Mouse (Mus musculus): Measurements from ENCODE around the gene Jak3. TPM values are rescaled to one million over a fixed set of nuclear protein-coding genes. Genes with fewer than 3 reads are reported as not detected.
A peak's percentile ranks its signal among the peaks of the same experiment; 100 is the strongest.

The Jak3 gene
- polyA plus RNA-seq, 1 experiment from 2014 or later = 4.6 TPM

DNA sequence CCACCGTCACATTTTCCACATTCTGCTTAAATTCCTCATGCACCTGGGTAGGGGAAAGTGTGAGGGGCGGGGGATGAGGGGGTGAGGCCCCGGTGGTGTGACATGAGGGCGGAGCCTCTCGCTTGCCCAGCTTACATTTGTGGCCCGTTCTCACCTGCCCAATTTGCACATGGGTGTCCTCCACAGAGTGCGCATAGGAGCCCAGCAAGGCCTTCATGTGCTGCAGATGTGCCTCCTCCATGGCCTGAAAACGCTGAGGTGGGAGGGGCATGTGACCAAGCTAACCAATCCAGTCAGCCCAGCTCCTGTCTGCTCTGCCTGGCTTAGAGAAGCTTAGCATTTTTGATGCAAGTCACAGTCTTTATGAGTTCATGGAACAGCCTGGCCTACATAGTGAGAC is 39.4 kb downstream of the Jak3 start:
- Histone ChIP-seq H3K4me2 (replicated peaks; ENCODE audit: low read depth) (no peak overlapping the region), H3K4me3 (ENCODE audit: low read depth, low read length) (no peak overlapping the region), H3K27me3 (ENCODE audit: control insufficient read depth, insufficient read depth, low read length) (no peaks in the 10 kb centered on the region), H3K9ac (ENCODE audit: low read length) (no peak overlapping the region), H3K27ac (replicated peaks) (no peak overlapping the region), H3K9me3 (ENCODE audit: control insufficient read depth, low read length) (no peaks in the 10 kb centered on the region), H3K4me1 (replicated peaks; ENCODE audit: control insufficient read depth, insufficient read depth) (no peaks in the 10 kb centered on the region), H3K36me3 (ENCODE audit: control insufficient read depth, insufficient read depth, low read length) (no peaks in the 10 kb centered on the region)
- no peak for ATAC-seq (ENCODE audit: low FRiP score, low TSS enrichment)
- no peak for DNase-seq (ENCODE audit: low spot score)
- TF ChIP-seq EP300 (optimal IDR thresholded peaks at IDR 0.05) = no peak
- no peak for TF ChIP-seq CTCF (IDR thresholded peaks at IDR 0.05; ENCODE audit: low read depth)
- WGBS = 31% methylated on average over 8 of the region's 8 CpGs

DNA sequence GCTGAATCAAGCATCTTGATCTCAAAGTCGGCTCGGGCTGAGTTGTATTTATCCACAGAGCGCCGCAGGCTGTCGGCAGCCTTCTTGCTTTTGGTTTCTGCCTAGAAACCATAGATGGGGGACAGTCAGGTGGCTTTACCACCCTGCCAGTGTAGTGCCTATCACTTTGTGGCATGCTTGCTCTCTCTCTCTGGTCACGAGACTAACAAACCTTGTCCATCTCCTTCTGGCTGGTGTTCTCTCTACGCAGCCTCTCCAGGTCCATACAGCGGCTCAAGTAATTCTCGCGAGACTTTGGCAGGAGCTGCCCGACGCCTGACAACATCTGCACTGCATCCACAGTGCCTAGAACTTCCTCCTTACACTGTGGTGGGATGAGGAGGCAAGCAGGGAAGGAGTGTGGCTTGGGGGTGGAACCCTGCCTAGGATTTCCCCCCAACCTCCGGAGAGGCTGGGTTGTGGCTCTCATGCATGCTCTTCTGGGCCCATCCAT is 40.5 kb downstream of the Jak3 start:
- no peak overlapping the region for H3K9ac ChIP-seq (ENCODE audit: low read length)
- no peak overlapping the region for H3K27ac ChIP-seq (replicated peaks)
- DNase-seq (ENCODE audit: low spot score) (no peak), ATAC-seq (ENCODE audit: low FRiP score, low TSS enrichment) (no peak)
- 79% methylated on average over 13 of the region's 13 CpGs for WGBS
- no peak for TF ChIP-seq EP300 (optimal IDR thresholded peaks at IDR 0.05)
- no peak for TF ChIP-seq CTCF (IDR thresholded peaks at IDR 0.05; ENCODE audit: low read depth)
- no peaks in the 10 kb centered on the region for H3K9me3 ChIP-seq (ENCODE audit: control insufficient read depth, low read length)
- no peaks in the 10 kb centered on the region for H3K27me3 ChIP-seq (ENCODE audit: control insufficient read depth, insufficient read depth, low read length)
- H3K4me2 ChIP-seq (replicated peaks; ENCODE audit: low read depth) = no peak overlapping the region
- no peak overlapping the region for H3K4me3 ChIP-seq (ENCODE audit: low read depth, low read length)
- H3K4me1 ChIP-seq (replicated peaks; ENCODE audit: control insufficient read depth, insufficient read depth) = no peaks in the 10 kb centered on the region
- no peaks in the 10 kb centered on the region for H3K36me3 ChIP-seq (ENCODE audit: control insufficient read depth, insufficient read depth, low read length)

DNA sequence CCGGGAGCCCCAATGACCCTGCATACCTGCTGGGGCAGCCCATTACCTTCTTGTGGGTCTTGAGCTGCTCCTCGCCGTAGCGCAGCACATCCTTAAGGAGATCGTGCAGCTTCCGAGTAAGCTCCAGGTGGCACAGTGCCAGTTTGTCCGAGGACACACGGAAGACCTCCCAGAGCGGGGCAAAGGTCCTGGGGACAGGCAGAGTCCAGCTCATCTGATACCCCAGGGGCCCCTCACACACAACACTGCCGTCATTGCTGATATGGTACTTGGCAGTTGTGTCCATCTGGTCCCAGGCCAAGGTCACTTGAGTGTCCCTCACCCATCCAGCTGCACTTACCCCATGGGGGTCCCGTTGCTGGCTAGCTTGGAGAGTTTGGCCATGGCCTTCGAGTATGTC is 41.0 kb downstream of the Jak3 start:
- no peak overlapping the region for H3K4me2 ChIP-seq (replicated peaks; ENCODE audit: low read depth)
- H3K4me1 ChIP-seq (replicated peaks; ENCODE audit: control insufficient read depth, insufficient read depth) = no peaks in the 10 kb centered on the region
- no peak for DNase-seq (ENCODE audit: low spot score)
- H3K9me3 ChIP-seq (ENCODE audit: control insufficient read depth, low read length) = no peaks in the 10 kb centered on the region
- no peak overlapping the region for H3K27ac ChIP-seq (replicated peaks)
- TF ChIP-seq CTCF (IDR thresholded peaks at IDR 0.05; ENCODE audit: low read depth) = no peak
- no peak for TF ChIP-seq EP300 (optimal IDR thresholded peaks at IDR 0.05)
- H3K36me3 ChIP-seq (ENCODE audit: control insufficient read depth, insufficient read depth, low read length) = no peaks in the 10 kb centered on the region
- no peak for ATAC-seq (ENCODE audit: low FRiP score, low TSS enrichment)
- H3K9ac ChIP-seq (ENCODE audit: low read length) = no peak overlapping the region
- WGBS = 68% methylated on average over 12 of the region's 12 CpGs
- H3K27me3 ChIP-seq (ENCODE audit: control insufficient read depth, insufficient read depth, low read length) = no peaks in the 10 kb centered on the region
- H3K4me3 ChIP-seq (ENCODE audit: low read depth, low read length) = no peak overlapping the region

DNA sequence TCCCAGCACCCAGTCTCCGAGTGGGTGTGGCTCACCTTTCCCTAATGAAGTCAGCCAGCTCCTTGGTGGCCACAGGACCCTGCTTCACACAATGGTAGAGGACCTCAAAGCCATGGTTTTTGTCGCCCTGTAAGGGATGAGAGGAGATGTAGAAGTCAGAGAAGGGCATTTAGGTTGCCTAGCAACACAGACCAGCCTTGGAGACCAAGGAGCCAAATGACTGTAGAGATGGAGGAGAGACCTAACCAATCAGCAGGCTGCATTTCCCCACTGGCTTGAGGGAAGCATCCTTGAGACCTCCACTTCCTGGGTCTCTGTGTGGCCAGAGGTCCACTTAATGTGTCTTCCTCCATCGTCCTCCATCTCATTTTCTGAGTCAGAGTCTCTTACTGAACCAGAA is 42.2 kb downstream of the Jak3 start:
- Histone ChIP-seq H3K27ac (replicated peaks) (no peak overlapping the region), H3K4me3 (ENCODE audit: low read depth, low read length) (no peak overlapping the region), H3K4me2 (replicated peaks; ENCODE audit: low read depth) (no peak overlapping the region), H3K9ac (ENCODE audit: low read length) (no peak overlapping the region), H3K9me3 (ENCODE audit: control insufficient read depth, low read length) (no peaks in the 10 kb centered on the region), H3K36me3 (ENCODE audit: control insufficient read depth, insufficient read depth, low read length) (no peaks in the 10 kb centered on the region), H3K27me3 (ENCODE audit: control insufficient read depth, insufficient read depth, low read length) (no peaks in the 10 kb centered on the region), H3K4me1 (replicated peaks; ENCODE audit: control insufficient read depth, insufficient read depth) (no peaks in the 10 kb centered on the region)
- DNase-seq (ENCODE audit: low spot score) (no peak), ATAC-seq (ENCODE audit: low FRiP score, low TSS enrichment) (no peak)
- WGBS = 42% methylated on average over 3 of the region's 3 CpGs
- TF ChIP-seq EP300 (optimal IDR thresholded peaks at IDR 0.05) (no peak), CTCF (IDR thresholded peaks at IDR 0.05; ENCODE audit: low read depth) (no peak)

DNA sequence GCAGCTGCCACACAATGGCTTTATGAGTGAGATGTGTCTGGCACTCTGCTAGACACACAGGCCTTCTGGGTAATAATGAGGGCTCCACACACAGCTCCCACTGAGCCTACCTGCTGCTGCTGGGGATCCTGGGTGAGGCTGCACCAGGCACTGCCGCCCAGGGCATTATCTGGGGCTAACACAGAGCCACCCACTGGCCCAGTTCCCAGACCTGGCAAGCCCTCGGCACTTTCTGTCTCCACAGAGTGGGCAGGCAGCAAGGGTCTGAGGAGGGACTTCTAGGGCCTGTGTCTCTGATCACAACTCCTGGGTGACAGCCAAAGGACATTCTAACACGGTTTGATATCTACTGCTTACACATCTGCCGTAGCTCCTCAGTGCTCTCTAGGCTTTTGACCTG is 43.1 kb downstream of the Jak3 start:
- H3K36me3 ChIP-seq (ENCODE audit: control insufficient read depth, insufficient read depth, low read length) = no peaks in the 10 kb centered on the region
- peak; percentile 33 for ATAC-seq (ENCODE audit: low FRiP score, low TSS enrichment)
- no peak overlapping the region for H3K27ac ChIP-seq (replicated peaks)
- DNase-seq (ENCODE audit: low spot score) = peak; percentile 61
- H3K4me3 ChIP-seq (ENCODE audit: low read depth, low read length) = no peak overlapping the region
- no peaks in the 10 kb centered on the region for H3K9me3 ChIP-seq (ENCODE audit: control insufficient read depth, low read length)
- no peak for TF ChIP-seq EP300 (optimal IDR thresholded peaks at IDR 0.05)
- TF ChIP-seq CTCF (IDR thresholded peaks at IDR 0.05; ENCODE audit: low read depth) = no peak
- WGBS = 43% methylated on average over 4 of the region's 4 CpGs
- no peaks in the 10 kb centered on the region for H3K4me1 ChIP-seq (replicated peaks; ENCODE audit: control insufficient read depth, insufficient read depth)
- no peak overlapping the region for H3K4me2 ChIP-seq (replicated peaks; ENCODE audit: low read depth)
- no peaks in the 10 kb centered on the region for H3K27me3 ChIP-seq (ENCODE audit: control insufficient read depth, insufficient read depth, low read length)
- H3K9ac ChIP-seq (ENCODE audit: low read length) = no peak overlapping the region

DNA sequence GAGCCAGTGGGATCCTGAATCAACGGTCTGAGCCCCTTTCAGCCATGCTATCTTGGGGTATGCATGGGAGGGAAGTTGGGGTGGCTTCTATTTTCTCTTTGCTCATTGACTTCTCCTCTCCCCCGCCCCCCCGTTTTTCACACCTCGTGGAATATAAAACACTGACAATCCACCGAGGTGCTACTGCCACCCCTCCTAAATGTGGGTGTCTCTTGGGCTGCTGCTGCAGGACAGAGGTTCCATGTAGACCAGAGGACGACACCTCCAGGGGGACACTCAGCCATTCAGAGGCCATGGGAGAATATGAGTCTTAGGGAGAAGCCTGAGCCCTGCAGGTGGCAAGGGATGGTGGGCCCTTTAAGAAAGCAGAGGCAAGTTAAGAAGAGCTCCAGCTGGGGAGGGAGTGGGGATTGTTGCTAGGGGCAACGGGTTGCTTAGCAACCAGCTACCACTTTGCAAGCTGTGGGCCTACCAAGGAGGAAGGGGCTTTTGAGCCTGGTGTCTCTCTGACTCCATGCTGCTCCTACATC is 43.9 kb downstream of the Jak3 start:
- no peak overlapping the region for H3K4me3 ChIP-seq (ENCODE audit: low read depth, low read length)
- no peak for DNase-seq (ENCODE audit: low spot score)
- TF ChIP-seq CTCF (IDR thresholded peaks at IDR 0.05; ENCODE audit: low read depth) = no peak
- TF ChIP-seq EP300 (optimal IDR thresholded peaks at IDR 0.05) = no peak
- no peaks in the 10 kb centered on the region for H3K36me3 ChIP-seq (ENCODE audit: control insufficient read depth, insufficient read depth, low read length)
- no peaks in the 10 kb centered on the region for H3K27me3 ChIP-seq (ENCODE audit: control insufficient read depth, insufficient read depth, low read length)
- no peak overlapping the region for H3K4me2 ChIP-seq (replicated peaks; ENCODE audit: low read depth)
- peaks cover under 1% of the 10 kb centered on the region; the same call in 1 of the 2 replicates for H3K4me1 ChIP-seq (replicated peaks; ENCODE audit: control insufficient read depth, insufficient read depth)
- 46% methylated on average over 7 of the region's 7 CpGs for WGBS
- no peaks in the 10 kb centered on the region for H3K9me3 ChIP-seq (ENCODE audit: control insufficient read depth, low read length)
- no peak for ATAC-seq (ENCODE audit: low FRiP score, low TSS enrichment)
- no peak overlapping the region for H3K27ac ChIP-seq (replicated peaks)
- no peak overlapping the region for H3K9ac ChIP-seq (ENCODE audit: low read length)
